Mouse (Mus musculus) cerebellum, adult 8-10 months (tissue): Measurements from ENCODE around the gene Hist1h3d.
"Not testable (repeated sequence)": the region's sequence is repeated elsewhere in the genome, so short reads cannot be mapped to it uniquely, and the experiment has no call there.

Source experiments
- DNase-seq: peaks from one replicate; pipeline ENCODE4 v3.0.0; 2022

The Hist1h3d gene

DNA sequence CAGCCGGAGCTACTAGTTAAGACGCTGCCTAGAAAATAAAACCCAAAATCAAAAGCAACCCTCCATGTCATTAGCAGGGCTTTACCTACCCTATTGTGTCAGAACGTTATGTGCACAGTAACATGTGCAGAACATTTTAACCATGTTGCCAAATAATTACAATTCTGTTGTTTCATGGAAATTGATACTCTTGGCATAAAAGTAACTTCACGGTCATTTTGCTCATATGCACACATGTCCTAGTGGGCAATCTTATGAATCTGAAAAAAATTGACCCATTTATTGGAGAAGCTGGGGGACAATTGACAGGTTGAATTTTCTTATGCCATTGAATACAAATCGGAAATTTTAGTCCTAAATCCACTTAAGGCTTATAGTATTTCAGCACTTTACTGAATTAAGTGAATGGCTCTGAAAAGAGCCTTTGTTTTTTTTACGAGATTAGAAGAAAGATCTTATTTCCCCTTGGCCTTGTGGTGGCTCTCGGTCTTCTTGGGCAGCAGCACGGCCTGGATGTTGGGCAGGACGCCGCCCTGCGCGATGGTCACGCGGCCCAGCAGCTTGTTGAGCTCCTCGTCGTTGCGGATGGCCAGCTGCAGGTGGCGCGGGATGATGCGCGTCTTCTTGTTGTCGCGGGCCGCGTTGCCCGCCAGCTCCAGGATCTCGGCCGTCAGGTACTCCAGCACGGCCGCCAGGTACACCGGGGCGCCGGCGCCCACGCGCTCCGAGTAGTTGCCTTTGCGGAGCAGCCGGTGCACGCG, 5.1 kb upstream of the Hist1h3d start:
- DNase-seq, result not testable (repeated sequence)

DNA sequence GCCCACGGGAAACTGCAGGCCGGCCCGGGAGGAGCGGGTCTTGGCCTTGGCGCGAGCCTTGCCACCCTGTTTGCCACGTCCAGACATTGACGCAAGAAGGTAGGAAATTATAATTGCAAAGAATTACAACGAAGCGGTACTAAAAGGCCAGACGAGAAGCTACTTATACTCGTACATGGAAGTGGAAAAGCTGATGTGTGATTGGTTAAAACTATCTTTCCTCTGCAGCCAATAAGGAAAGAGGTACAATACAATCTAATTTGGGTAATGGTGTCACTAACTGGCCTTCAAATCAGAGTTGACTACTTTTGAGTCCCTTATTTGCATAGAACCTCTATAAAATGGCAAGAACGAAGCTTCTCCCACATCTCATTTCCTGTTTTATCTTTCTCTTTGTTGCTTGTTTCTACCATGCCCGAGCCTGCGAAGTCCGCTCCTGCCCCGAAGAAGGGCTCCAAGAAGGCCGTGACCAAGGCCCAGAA, 4.5 kb upstream of the Hist1h3d start, which contains the start of the genes Hist1h2ae and Hist1h2bg:
TSS of gene Hist1h2ae (minus strand) at position 199 of the 482 bp plus-strand sequence.
TSS of gene Hist1h2bg (plus strand) at position 375 of the 482 bp plus-strand sequence.
- peak; percentile 51 for DNase-seq

DNA sequence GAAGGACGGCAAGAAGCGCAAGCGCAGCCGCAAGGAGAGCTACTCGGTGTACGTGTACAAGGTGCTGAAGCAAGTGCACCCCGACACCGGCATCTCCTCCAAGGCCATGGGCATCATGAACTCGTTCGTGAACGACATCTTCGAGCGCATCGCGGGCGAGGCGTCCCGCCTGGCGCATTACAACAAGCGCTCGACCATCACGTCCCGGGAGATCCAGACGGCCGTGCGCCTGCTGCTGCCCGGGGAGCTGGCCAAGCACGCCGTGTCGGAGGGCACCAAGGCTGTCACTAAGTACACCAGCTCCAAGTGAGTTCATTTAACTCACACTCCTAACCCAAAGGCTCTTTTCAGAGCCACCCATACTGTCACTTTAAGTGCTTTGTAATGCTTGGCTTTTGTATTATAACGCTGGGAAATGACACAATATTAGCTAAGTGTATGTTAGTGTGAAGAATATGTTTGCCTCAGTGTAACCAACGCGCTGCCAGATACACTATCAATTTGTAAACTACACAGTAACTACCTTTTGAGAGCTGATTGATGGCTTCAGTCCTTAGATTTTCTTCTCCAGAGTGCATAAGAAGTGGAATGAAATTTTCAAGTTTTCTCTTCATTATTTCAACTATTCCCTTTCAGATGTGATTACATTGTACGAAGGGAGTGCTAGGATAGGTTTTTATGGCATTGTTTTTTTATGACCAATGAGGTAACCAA, 3.9 kb upstream of the Hist1h3d start:
- not testable (repeated sequence) for DNase-seq

DNA sequence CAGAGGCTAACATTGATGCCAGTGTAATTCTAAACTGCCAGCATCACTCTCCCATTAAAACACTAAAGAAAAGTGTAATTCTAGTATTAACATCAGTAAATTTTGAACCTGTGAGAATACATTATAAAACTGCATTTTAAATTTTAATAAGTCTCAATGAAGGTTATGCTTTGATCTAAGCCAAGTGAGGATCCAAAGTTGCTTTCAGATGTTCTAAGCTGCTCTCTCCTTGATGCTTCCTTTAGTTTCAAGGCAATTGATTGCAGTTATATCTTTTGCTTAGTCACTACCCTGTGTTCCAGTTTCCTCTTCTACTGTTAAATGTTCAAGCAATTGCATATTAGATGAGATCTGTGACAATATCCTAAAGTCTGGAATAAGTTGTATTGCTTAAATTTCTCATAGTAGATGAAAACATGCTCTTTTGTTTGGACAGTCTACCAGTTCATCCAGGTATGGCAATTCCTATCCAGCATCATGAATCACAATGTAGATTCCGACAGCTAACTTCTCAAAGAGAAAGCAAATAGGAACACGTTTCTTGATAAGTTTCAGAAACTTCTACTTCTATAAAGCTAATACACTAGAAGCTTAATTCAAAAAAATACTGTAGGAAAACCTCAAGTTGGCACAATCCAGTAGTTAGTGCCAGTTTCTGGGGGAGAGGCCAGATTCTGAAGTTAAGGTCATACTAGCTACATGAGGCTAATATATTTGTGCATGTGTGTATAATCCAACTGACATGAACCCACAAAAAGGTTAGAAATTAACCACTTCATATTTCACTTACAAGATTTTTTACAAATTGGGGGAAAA, 3.1 kb upstream of the Hist1h3d start:
- no peak for DNase-seq

DNA sequence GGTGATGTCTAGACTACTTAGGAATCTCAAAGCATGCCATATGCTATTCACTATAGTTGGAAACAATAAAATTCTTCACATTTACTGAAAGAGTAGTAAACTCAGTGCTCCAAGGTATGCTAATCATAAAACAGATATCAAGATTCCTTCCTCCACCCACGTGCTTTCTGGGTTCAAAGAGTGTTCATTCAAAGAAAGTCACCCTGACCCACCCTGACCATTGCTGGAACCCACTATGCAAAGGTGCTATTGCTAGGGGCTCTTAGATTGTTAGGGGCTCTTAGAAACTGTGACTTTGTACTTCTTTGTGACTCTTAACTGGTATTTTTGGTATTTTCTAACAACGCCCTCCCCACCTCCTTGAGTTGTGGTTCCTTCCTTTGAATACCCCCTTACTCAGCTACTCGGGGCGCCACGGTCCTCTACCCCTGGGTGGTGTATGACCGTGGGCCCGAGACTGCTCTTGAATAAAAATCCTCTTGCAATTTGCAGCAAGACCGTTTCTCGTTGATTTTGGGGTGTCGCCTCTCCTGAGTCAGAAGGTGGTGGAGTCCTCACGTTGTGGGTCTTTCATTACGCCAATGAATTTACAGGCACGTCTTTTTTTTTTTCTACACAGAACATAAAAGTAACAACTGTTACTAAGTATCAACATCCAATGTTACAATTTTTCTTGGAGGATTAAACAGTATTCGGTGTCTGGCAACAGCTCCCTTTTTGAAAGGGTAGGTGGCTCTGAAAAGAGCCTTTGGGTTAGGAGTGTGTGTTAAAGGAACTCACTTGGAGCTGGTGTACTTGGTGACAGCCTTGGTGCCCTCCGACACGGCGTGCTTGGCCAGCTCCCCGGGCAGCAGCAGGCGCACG, 2.3 kb upstream of the Hist1h3d start:
- not testable (repeated sequence) for DNase-seq

DNA sequence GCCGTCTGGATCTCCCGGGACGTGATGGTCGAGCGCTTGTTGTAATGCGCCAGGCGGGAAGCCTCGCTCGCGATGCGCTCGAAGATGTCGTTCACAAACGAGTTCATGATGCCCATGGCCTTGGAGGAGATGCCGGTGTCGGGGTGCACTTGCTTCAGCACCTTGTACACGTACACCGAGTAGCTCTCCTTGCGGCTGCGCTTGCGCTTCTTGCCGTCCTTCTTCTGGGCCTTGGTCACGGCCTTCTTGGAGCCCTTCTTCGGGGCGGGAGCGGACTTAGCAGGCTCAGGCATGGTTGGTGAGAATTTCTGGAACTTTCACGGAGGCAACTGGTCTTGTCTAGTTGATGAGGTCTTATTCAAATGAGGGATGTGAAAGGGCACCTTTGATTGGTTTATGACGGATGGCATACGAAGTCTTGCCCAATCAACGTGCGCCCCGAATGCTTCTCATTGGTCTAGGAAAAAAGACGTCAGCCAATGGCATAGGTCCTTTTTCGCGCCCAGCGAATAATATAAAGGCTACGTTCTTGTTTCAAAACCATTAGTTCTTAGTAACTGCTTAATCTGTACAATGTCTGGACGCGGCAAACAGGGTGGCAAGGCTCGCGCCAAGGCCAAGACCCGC, 1.6 kb upstream of the Hist1h3d start, which contains the start of the genes Hist1h2bf and Hist1h2ad:
TSS of gene Hist1h2bf (minus strand) at position 299 of the 627 bp plus-strand sequence.
TSS of gene Hist1h2ad (plus strand) at position 484 of the 627 bp plus-strand sequence.
- DNase-seq, result peak; percentile 60

DNA sequence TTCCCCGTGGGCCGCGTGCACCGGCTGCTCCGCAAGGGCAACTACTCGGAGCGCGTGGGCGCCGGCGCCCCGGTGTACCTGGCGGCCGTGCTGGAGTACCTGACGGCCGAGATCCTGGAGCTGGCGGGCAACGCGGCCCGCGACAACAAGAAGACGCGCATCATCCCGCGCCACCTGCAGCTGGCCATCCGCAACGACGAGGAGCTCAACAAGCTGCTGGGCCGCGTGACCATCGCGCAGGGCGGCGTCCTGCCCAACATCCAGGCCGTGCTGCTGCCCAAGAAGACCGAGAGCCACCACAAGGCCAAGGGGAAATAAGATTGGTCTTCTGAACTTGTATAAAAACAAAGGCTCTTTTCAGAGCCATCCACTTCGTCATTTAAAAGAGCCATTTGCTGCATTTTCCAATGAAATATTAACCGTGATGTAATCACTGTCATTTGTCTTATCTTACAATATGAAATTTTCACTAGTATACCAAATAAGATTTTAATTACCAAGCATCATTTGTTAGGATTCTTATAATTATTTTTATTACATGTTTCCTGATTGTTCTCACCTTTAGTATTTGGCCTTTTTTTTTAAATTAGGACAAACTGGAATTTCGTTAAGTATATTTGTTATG, 905 bp upstream of the Hist1h3d start:
- DNase-seq, result not testable (repeated sequence)

DNA sequence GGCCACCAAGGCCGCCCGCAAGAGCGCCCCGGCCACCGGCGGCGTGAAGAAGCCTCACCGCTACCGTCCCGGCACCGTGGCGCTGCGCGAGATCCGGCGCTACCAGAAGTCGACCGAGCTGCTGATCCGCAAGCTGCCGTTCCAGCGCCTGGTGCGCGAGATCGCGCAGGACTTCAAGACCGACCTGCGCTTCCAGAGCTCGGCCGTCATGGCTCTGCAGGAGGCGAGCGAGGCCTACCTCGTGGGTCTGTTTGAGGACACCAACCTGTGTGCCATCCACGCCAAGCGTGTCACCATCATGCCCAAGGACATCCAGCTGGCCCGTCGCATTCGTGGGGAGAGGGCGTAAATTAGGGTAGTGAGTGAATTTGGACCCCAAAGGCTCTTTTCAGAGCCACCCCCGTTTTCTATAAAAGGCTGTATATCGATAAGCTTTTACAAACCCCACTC, 326 bp downstream of the Hist1h3d start:
- not testable (repeated sequence) for DNase-seq

DNA sequence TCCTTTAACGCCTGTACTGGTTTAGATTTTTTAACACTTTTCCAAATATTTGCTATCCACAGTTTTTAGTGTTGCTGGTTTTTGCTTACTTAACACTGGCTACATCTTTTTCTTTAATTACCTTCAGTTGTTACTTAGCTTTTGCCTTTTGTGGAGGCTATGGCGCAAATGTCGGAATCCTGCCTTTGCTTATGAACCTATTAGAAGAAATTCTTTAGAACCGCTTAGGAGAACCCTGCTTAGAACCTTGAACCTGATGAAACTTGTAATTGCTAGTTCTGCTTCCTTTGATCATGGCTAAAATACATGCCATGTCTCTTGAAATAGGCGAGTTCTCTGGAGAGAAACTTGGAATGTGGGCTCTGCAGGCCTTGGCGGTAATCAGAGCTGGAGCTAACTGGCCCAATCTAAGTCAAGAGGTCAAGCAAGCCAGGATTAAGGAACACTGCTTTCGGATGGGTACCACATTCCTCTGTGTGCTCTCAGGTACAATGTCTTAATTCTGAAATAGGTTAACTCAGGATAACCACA, 853 bp downstream of the Hist1h3d start:
- no peak for DNase-seq

DNA sequence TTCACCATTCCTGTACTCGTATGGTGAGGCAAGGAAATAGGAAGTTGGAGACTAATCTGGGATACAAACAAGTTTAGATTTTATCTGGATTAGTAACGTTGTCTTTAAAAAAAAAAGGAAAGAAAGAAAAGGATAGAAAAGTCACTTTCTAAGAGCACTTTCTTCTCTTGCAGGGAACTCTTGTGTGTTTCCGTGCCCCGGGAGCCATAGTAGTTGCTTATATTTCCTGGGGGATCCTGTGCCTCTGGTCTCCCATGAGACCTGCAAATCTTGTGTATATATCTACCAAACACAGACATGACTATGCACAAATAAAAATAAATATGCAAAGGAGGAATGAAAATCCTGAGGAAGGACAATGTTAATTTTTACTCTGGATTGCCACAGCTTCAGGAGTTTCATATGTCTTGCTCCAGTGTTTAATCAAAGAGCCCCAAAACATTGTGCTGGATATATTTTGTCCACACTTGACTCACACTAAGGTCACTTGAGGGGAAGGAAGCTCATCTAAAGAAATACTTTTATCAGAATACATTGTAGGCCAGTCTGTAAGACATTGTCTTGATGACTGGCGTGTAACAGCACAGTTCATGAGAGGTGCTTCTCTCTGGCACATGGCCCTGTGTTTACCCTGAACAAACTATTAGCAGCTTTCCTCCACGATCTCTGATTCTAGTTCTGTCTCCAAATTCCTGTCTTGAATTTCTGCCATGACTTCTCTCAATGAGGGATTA, 1.5 kb downstream of the Hist1h3d start:
- no peak for DNase-seq

DNA sequence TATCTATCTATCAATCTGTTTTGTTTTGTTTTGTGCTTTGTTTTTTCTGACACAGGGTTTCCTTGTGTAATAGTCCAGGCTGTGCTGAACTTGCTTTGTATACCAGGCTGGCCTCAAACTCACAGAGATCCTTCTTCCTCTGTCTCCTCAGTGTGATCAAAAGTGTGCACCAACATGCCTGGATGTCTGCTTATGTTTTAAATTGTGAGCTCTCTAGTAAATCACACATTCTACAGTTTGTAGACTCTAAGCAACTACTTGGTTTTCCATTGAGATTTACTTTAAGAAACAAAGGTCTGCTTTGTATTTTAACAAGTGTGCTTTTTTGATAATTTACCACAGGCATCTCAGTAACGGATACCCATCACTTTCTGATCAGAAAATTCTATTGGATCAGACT, 2.3 kb downstream of the Hist1h3d start:
- no peak for DNase-seq

DNA sequence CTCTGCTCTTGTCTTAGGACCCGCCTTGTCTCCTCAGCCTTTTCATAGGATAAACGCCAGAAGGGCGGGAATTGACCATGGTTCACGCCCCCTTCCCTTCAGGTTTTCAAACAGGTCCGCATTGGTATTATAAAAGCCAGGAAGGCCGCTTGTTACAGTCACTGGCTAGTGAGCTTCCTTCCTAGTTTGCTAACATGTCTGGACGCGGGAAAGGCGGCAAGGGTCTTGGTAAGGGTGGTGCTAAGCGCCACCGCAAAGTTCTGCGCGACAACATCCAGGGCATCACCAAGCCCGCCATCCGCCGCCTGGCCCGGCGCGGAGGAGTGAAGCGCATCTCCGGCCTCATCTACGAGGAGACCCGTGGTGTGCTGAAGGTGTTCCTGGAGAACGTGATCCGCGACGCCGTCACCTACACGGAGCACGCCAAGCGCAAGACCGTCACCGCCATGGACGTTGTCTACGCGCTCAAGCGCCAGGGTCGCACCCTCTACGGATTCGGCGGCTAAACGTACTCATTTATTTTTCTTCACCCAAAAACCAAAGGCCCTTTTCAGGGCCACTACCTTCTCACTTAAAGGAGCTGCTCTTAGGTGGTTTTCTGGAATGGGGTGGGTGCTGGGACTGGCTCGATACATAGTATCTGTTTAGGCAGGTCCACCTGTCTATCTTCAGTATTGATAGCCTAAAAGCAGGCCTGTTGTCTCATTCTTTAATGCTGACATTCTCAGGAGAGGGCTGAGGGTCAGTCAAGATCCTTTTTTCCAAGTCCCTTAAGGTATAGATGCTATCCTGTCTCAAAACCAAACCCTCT, 6.0 kb downstream of the Hist1h3d start, which contains the start of gene Hist1h4d:
TSS of gene Hist1h4d (plus strand) at position 191 of the 811 bp plus-strand sequence.
- peak; percentile 96 for DNase-seq

DNA sequence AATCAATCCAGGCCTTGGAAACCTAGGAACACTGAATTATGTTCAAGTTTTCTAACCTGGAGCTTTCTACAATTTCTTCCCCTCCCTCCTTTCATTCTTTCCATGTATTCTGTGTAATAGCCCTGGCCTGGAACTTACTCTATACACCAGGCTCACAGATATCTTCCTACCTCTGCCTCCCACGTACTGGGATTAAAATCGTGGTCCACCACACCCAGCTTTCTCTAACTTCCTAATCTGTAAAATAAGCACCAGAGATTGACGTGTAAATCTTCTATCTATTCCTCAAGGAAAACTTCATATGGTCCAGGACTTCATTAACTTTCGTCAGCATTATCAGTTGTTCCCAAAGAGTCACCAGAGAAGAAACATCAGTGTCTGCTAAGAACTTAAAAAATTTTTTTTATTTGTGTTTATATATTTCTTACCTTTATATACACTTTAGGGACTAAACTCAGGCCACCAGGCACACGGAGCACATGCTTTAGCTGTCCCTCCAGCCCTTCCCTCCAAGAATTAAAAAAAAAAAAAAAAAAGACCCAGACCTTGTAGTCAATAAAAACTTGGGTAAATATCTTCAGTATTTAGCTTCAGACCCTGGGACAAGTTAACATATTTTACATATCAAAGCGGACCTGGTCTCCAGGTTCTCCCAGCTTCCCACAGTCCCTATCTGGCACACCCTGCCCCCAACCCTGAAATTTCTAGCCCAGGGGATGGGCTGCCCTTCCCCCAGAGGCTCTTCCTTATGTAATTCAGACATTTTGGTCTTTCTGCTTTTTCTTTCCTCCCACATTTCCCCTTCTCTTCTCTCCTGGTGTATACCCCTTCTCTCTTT, 6.9 kb downstream of the Hist1h3d start:
- DNase-seq, result no peak

DNA sequence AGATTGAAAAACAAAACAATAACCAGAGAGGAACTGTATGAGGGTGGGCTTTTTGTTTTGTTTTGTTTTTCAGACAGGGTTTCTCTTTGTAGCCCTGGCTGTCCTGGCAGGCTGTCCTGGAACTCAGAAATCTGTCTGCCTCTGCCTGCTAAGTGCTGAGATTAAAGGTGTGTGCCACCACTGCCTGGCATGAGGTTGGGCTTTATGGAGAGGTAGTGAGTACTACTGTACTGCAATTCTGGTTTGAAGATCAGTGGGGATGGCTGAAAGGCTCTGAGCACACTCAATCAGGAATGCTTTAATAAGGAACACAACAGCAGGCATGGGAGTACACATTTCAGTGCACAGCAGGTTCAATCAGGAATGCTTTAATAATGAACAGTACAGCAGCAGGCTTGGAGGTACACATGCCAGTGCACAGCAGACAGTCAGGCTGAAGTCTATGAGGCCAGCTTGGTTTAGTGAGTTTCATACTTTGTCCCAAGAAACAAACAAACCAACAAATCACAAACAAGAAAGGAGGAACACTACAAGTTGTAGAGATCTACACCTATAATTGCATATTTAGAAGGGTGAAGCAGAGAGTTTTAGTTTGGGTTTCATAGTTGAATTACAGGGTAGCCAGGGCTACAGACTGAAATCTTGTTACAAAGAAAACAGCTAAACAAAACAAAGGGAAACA, 8.0 kb downstream of the Hist1h3d start:
- DNase-seq, result no peak

DNA sequence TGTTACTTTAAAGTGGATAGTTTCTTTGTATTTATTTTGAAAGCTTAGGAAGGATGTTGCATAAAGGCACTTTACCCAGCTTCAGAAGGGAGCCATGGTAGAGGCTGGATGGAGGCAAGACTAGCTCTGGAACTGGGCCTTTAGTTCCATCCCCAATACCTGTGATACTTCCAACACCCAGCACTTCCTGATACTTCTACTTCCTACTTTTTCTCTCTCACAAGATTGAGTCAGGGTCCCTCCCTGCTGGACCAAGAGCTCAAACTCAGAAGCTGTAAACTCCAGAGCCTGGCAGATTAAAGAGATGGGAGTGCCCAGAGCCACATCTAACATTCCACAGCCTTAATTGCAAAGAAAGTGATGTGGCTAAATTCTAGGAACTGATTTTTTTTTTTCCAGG, 8.8 kb downstream of the Hist1h3d start:
- DNase-seq, result no peak

DNA sequence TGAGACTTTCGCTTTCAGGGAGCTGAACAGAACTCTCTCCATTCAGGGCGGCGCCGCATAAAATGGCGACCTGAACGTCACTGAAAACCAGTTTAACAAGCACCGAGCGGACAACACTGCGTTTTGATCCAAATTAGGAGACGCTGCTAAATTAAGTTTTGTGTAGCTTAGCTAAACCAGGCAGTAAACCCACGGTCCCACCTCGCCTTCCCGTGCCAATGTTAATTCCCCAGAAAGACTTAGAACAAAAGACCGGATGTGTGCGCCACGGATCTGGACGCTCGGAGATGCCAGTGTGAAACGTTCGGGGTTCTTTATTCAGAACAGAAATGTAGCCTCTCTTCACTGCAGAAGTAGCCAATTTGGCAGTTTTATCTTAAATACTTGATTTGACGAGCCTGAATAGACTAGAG, 9.5 kb downstream of the Hist1h3d start:
- DNase-seq, result no peak

DNA sequence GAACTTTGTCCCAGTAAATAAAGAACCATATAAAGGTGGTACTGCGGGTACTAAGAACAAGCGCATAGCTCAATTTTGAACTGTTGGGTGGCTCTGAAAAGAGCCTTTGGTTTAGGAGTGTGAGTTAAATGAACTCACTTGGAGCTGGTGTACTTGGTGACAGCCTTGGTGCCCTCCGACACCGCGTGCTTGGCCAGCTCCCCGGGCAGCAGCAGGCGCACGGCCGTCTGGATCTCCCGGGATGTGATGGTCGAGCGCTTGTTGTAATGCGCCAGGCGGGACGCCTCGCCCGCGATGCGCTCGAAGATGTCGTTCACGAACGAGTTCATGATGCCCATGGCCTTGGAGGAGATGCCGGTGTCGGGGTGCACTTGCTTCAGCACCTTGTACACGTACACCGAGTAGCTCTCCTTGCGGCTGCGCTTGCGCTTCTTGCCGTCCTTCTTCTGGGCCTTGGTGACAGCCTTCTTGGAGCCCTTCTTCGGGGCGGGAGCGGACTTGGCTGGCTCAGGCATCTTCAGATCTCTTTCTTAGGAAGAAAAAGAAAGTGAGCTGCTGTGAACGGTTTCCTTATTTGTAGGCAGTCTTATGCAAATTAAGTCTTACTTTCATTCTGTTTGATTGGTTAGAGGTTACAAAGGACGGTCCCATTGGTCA, 10.0 kb downstream of the Hist1h3d start:
- DNase-seq, result peak; percentile 70
